Mouse (Mus musculus) forebrain, postnatal 0 days (tissue): ENCODE data around the gene Cmtm8. TPM values are rescaled to one million over a fixed set of nuclear protein-coding genes. Genes with fewer than 3 reads are reported as not detected.

Experiments used
- ATAC-seq: fragments of 200-750 bp; cut with Nextera tagmentation; 2 replicates; pipeline ENCODE4 v1.8.0; 2017; ENCODE audit warnings: mild to moderate bottlenecking, moderate library complexity
- DNase-seq: peaks from one replicate; pipeline ENCODE4 v3.0.0-alpha.2; 2015
- H3K27ac ChIP-seq: fragments of 300-500 bp; sonication (generic); 2 replicates; pipeline ENCODE4 v1.5.1; 2014; ENCODE audit warnings: low read depth, mild to moderate bottlenecking, antibody characterized with exemption, low read length, moderate library complexity, mixed read lengths
- H3K27me3 ChIP-seq: fragments of 300-500 bp; sonication (generic); 2 replicates; pipeline ENCODE4 v1.6.1; 2014; ENCODE audit warnings: mild to moderate bottlenecking, low read length, mixed read lengths; ENCODE audit not compliant: insufficient read depth
- H3K36me3 ChIP-seq: fragments of 300-500 bp; sonication (generic); 2 replicates; pipeline ENCODE4 v1.6.1; 2014; ENCODE audit warnings: mild to moderate bottlenecking, moderate library complexity; ENCODE audit not compliant: insufficient read depth
- H3K4me1 ChIP-seq: fragments of 300-500 bp; sonication (generic); 2 replicates; pipeline ENCODE4 v1.6.1; 2014; ENCODE audit warnings: antibody characterized with exemption; ENCODE audit not compliant: insufficient read depth
- H3K4me2 ChIP-seq: fragments of 300-500 bp; sonication (generic); 2 replicates; pipeline ENCODE4 v1.6.1; 2014; ENCODE audit warnings: low read depth, mild to moderate bottlenecking, moderate library complexity
- H3K4me3 ChIP-seq: fragments of 300-500 bp; sonication (generic); 2 replicates; pipeline ENCODE4 v1.5.1; 2014; ENCODE audit warnings: low read depth, low read length, mixed read lengths
- H3K9ac ChIP-seq: fragments of 300-500 bp; sonication (generic); 2 replicates; pipeline ENCODE4 v1.6.1; 2014; ENCODE audit warnings: mild to moderate bottlenecking
- H3K9me3 ChIP-seq: fragments of 300-500 bp; sonication (generic); 2 replicates; pipeline ENCODE4 v1.6.1; 2016; ENCODE audit warnings: low read length
- CTCF ChIP-seq: sonication (generic); IDR thresholded peaks from 2 replicates; pipeline ENCODE4 v1.5.1; 2016; ENCODE audit warnings: antibody characterized with exemption, control low read depth, low read depth
- WGBS: fragments of 180-500 bp; shearing (Covaris S2); extraction: QIAGEN DNeasy Blood & Tissue Kit; methylation state at CpG from one replicate; pipeline ENCODE4 v1.1.7; 2014; 5-methylcytosine and 5-hydroxymethylcytosine counted together
- polyA plus RNA-seq: library from polyadenylated mRNA; unstranded; fragments of >200 nt; fragmentation: Nextera tagmentation; extraction: Ambion mirVana; gene quantifications from 2 replicates; pipeline ENCODE4 v1.2.1, GENCODE M21; 2015
- total RNA-seq: library from RNA; depleted of rRNA; stranded (reverse); fragments of >200 nt; gene quantifications from 2 replicates; pipeline ENCODE4 v1.2.3, GENCODE M21; 2014

The Cmtm8 gene
- total and polyA plus RNA-seq, 2 experiments from 2014 or later: 2.1 to 6.2 TPM

- Histone ChIP-seq H3K27ac (no peak overlapping the region), H3K9ac (no peak overlapping the region), H3K36me3 (no peaks in the 10 kb centered on the region), H3K4me3 (no peak overlapping the region), H3K4me2 (no peak overlapping the region), H3K27me3 (no peaks in the 10 kb centered on the region), H3K4me1 (no peaks in the 10 kb centered on the region), H3K9me3 (no peaks in the 10 kb centered on the region)
- no peak for DNase-seq
- 92% methylated on average over 15 of the region's 15 CpGs for WGBS
- ATAC-seq: no peak
- TF ChIP-seq CTCF: no peak
Observed at GRCm38 (mm10) chr9:114821548-114822289, 22.2 kb downstream of the Cmtm8 start.

GRCm38 (mm10) chr9:114818918-114819317 lies 25.0 kb downstream of the Cmtm8 start:
- no peak overlapping the region for H3K4me3 ChIP-seq
- DNase-seq (no peak), ATAC-seq (no peak)
- no peak for TF ChIP-seq CTCF
- no peak overlapping the region for H3K27ac ChIP-seq
- no peak overlapping the region for H3K4me2 ChIP-seq
- H3K9ac ChIP-seq: no peak overlapping the region
- H3K9me3 ChIP-seq: no peaks in the 10 kb centered on the region
- no peaks in the 10 kb centered on the region for H3K27me3 ChIP-seq
- H3K4me1 ChIP-seq: no peaks in the 10 kb centered on the region
- H3K36me3 ChIP-seq: no peaks in the 10 kb centered on the region
- WGBS: 78% methylated on average over 3 of the region's 3 CpGs

- TF ChIP-seq CTCF: no peak
- DNase-seq (no peak), ATAC-seq (no peak)
- H3K27me3 ChIP-seq: no peaks in the 10 kb centered on the region
- no peaks in the 10 kb centered on the region for H3K9me3 ChIP-seq
- 85% methylated on average over 7 of the region's 7 CpGs for WGBS
- no peak overlapping the region for H3K9ac ChIP-seq
- no peak overlapping the region for H3K27ac ChIP-seq
- H3K4me1 ChIP-seq: no peaks in the 10 kb centered on the region
- no peak overlapping the region for H3K4me2 ChIP-seq
- no peak overlapping the region for H3K4me3 ChIP-seq
- no peaks in the 10 kb centered on the region for H3K36me3 ChIP-seq
Observed at GRCm38 (mm10) chr9:114817012-114817411, 26.9 kb downstream of the Cmtm8 start.

GRCm38 (mm10) chr9:114816121-114816520 lies 27.8 kb downstream of the Cmtm8 start:
- 98% methylated on average over 7 of the region's 7 CpGs for WGBS
- no peaks in the 10 kb centered on the region for H3K4me1 ChIP-seq

GRCm38 (mm10) chr9:114815315-114815714 lies 28.6 kb downstream of the Cmtm8 start:
- no peak overlapping the region for H3K9ac ChIP-seq
- DNase-seq: no peak
- WGBS: 82% methylated on average over 4 of the region's 4 CpGs

More at GRCm38 (mm10) chr9:114816121-114816520, 27.8 kb downstream of the Cmtm8 start:
- DNase-seq (no peak), ATAC-seq (no peak)
- no peaks in the 10 kb centered on the region for H3K9me3 ChIP-seq
- no peak overlapping the region for H3K9ac ChIP-seq
- no peaks in the 10 kb centered on the region for H3K27me3 ChIP-seq
- no peak overlapping the region for H3K4me2 ChIP-seq
- TF ChIP-seq CTCF: no peak
- no peaks in the 10 kb centered on the region for H3K36me3 ChIP-seq
- H3K4me3 ChIP-seq: no peak overlapping the region
- H3K27ac ChIP-seq: no peak overlapping the region

GRCm38 (mm10) chr9:114812001-114812400 lies 32.0 kb downstream of the Cmtm8 start:
- no peak for DNase-seq
- Histone ChIP-seq H3K4me1 (no peaks in the 10 kb centered on the region), H3K4me3 (no peak overlapping the region), H3K9ac (no peak overlapping the region), H3K36me3 (no peaks in the 10 kb centered on the region), H3K4me2 (no peak overlapping the region), H3K27me3 (no peaks in the 10 kb centered on the region), H3K27ac (no peak overlapping the region), H3K9me3 (no peaks in the 10 kb centered on the region)
- no peak for ATAC-seq
- WGBS: 92% methylated on average over 4 of the region's 4 CpGs
- no peak for TF ChIP-seq CTCF

More at GRCm38 (mm10) chr9:114815315-114815714, 28.6 kb downstream of the Cmtm8 start:
- H3K27ac ChIP-seq: no peak overlapping the region
- no peaks in the 10 kb centered on the region for H3K9me3 ChIP-seq
- H3K4me2 ChIP-seq: no peak overlapping the region
- H3K36me3 ChIP-seq: no peaks in the 10 kb centered on the region
- no peak for ATAC-seq
- no peaks in the 10 kb centered on the region for H3K27me3 ChIP-seq
- no peak overlapping the region for H3K4me3 ChIP-seq
- TF ChIP-seq CTCF: peak; percentile 54
- H3K4me1 ChIP-seq: no peaks in the 10 kb centered on the region

- Histone ChIP-seq H3K9ac (no peak overlapping the region), H3K27me3 (no peaks in the 10 kb centered on the region), H3K27ac (no peak overlapping the region), H3K9me3 (no peaks in the 10 kb centered on the region), H3K4me1 (no peaks in the 10 kb centered on the region), H3K36me3 (no peaks in the 10 kb centered on the region), H3K4me3 (no peak overlapping the region), H3K4me2 (no peak overlapping the region)
- no peak for TF ChIP-seq CTCF
- 80% methylated on average over 11 of the region's 11 CpGs for WGBS
- ATAC-seq: no peak
- no peak for DNase-seq
Observed at GRCm38 (mm10) chr9:114810837-114811236, 33.1 kb downstream of the Cmtm8 start.
